In the genomic region with DNA sequence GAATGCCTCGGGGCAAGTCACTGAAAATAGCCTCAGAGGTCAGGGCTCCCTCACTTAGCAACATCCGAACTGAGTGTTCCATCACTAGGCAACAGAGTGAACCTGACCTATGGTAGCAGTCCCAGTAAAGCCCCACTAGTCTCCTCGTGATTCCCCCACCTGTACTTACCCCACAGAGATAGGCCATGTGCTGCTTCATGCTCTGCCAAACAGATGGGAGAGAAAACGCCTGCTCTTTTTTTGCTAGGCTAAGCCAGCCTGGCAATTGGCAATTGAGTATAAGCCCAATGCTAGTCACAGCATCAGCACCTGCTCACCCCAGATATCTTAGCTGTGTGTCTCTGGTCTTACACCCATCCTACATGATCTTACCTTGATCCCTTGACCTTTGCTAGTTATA, we compare ENCODE assay signal across 28 mouse cellular contexts. TPM values are rescaled to one million over a fixed set of nuclear protein-coding genes. Genes with fewer than 3 reads are reported as not detected.
DNase-seq lines count a peak whose midpoint lies in the region; ATAC-seq and TF ChIP-seq lines count a peak whose summit lies in the region.
"Had no signal": no experiment of that assay in that cellular context is flagged by ENCODE, and none has a peak within 500 bp of the region (broad histone marks: within the 10 kb centered on the region; RNA-seq: fewer than 3 reads in every experiment).

No protein-coding gene starts in this region.

- no peak for TF ChIP-seq CTCF in brain, embryonic 14.5 days (IDR thresholded peaks at IDR 0.05; ENCODE audit: borderline replicate concordance, extremely low read depth, insufficient read depth, insufficient read length)

- no peaks in the 10 kb centered on the region for H3K4me1 ChIP-seq in forebrain, embryonic 15.5 days
- H3K4me1 ChIP-seq in forebrain, embryonic 12.5 days: no peaks in the 10 kb centered on the region
- H3K4me1 ChIP-seq: embryonic facial prominence, embryonic 15.5 days; stomach, embryonic 15.5 days had no signal

- no peak for TF ChIP-seq POLR2A in brain, embryonic 14.5 days (IDR thresholded peaks at IDR 0.05; ENCODE audit: borderline replicate concordance, extremely low read depth, insufficient read depth, insufficient read length, poor library complexity, severe bottlenecking)

- no peak overlapping the region for H3K4me3 ChIP-seq in forebrain, embryonic 15.5 days
- no peak overlapping the region for H3K4me3 ChIP-seq in forebrain, embryonic 12.5 days (replicated peaks)
- H3K4me3 ChIP-seq: embryonic facial prominence, embryonic 10.5 days; embryonic facial prominence, embryonic 15.5 days; neural tube, embryonic 15.5 days; stomach, embryonic 15.5 days had no signal

- 0 out of 2 replicates have a peak, but pooled peaks have one; percentile 39 for ATAC-seq in forebrain, embryonic 15.5 days (replicated peaks)
- no peak for ATAC-seq in forebrain, embryonic 12.5 days (ENCODE audit: low FRiP score)
- ATAC-seq: inflammation-experienced regulatory T-cells, adult 6 months had no signal

- H3K27me3 ChIP-seq in forebrain, embryonic 15.5 days: no peaks in the 10 kb centered on the region
- H3K27me3 ChIP-seq in forebrain, embryonic 12.5 days: no peaks in the 10 kb centered on the region
- H3K27me3 ChIP-seq: embryonic facial prominence, embryonic 15.5 days; neural tube, embryonic 15.5 days; stomach, embryonic 15.5 days had no signal

- H3K27ac ChIP-seq in forebrain, embryonic 15.5 days (replicated peaks): no peak overlapping the region
- no peak overlapping the region for H3K27ac ChIP-seq in forebrain, embryonic 12.5 days
- H3K27ac ChIP-seq: liver, embryonic 14.5 days; macrophage; neural tube, embryonic 15.5 days; stomach, embryonic 15.5 days had no signal

- H3K4me2 ChIP-seq in forebrain, embryonic 15.5 days (replicated peaks): no peak overlapping the region
- H3K4me2 ChIP-seq in forebrain, embryonic 12.5 days: no peak overlapping the region
- H3K4me2 ChIP-seq: embryonic facial prominence, embryonic 15.5 days; neural tube, embryonic 15.5 days; stomach, embryonic 15.5 days had no signal

- no peaks in the 10 kb centered on the region for H3K9me3 ChIP-seq in forebrain, embryonic 15.5 days
- no peaks in the 10 kb centered on the region for H3K9me3 ChIP-seq in forebrain, embryonic 12.5 days
- H3K9me3 ChIP-seq: embryonic facial prominence, embryonic 15.5 days; G1E; neural tube, embryonic 15.5 days; stomach, embryonic 15.5 days had no signal

- DNase-seq in cerebellum, postnatal 10 days: peak; percentile 59 to 69
- DNase-seq in cerebellum, postnatal 36 days: no peak
- DNase-seq in layer of hippocampus, adult 11-12 months (ENCODE audit: low spot score): peak; percentile 21
- no peak for DNase-seq in layer of hippocampus, postnatal 10 days (ENCODE audit: low spot score in 2 of 2)
- peak; percentile 55 for DNase-seq in brain, embryonic 14.5 days (ENCODE audit: low read depth)
- DNase-seq in embryo, embryonic 9.5 days (ENCODE audit: extremely low spot score): no peak
- DNase-seq: adrenal gland, adult 8-10 months; cerebellum, adult 11-12 months; gastrocnemius, postnatal 10 days; kidney, adult 11 months; kidney, postnatal 14 days; layer of hippocampus, postnatal 36 days; liver; lung, adult 2 months; lung, postnatal 10 days; midbrain, embryonic 14.5 days; retina, postnatal 1 day; right cerebral cortex, postnatal 14 days had no signal

- H3K36me3 ChIP-seq in forebrain, embryonic 15.5 days: no peaks in the 10 kb centered on the region
- no peaks in the 10 kb centered on the region for H3K36me3 ChIP-seq in forebrain, embryonic 12.5 days (replicated peaks)
- H3K36me3 ChIP-seq: embryonic facial prominence, embryonic 15.5 days; G1E; neural tube, embryonic 15.5 days; stomach, embryonic 15.5 days had no signal

- WGBS in forebrain, embryonic 15.5 days: 62% methylated on average over 4 of the region's 4 CpGs
- WGBS in forebrain, embryonic 12.5 days: 72% methylated on average over 4 of the region's 4 CpGs

- no peak overlapping the region for H3K9ac ChIP-seq in forebrain, embryonic 15.5 days (replicated peaks)
- H3K9ac ChIP-seq in forebrain, embryonic 12.5 days: no peak overlapping the region
- H3K9ac ChIP-seq: embryonic facial prominence, embryonic 15.5 days; liver, embryonic 14.5 days; neural tube, embryonic 15.5 days; stomach, embryonic 15.5 days had no signal

RNA-seq across cellular contexts. Expression of a gene that starts 40.8 kb away (rescaled TPM):
- 22.5 and 23.2 TPM in 2 replicates for polyA plus RNA-seq in forebrain, embryonic 15.5 days (2015; fragmentation: Nextera tagmentation; extraction: Ambion mirVana)
- 36.2 and 37.3 TPM in 2 replicates for polyA plus RNA-seq in forebrain, embryonic 12.5 days (2016; fragmentation: Nextera tagmentation; extraction: Ambion mirVana)
- total RNA-seq in layer of hippocampus, postnatal 10 days (2021): 10 to 100 TPM; 50.0 to 50.9 TPM
- polyA plus RNA-seq in brain, embryonic 14.5 days (2012; rRNA removed): 45.2 and 64.7 TPM in 2 replicates

Comparison
In these comparisons a context has a peak if more than half of its experiments do, and no peak if none do; other contexts are left out.
1. DNase-seq: peak in cerebellum, postnatal 10 days (2 of 2), layer of hippocampus, adult 11-12 months (single experiment) and brain, embryonic 14.5 days (single experiment); none in cerebellum, postnatal 36 days (0 of 2), layer of hippocampus, postnatal 10 days (0 of 2) and embryo, embryonic 9.5 days (single experiment).